In the genomic region with DNA sequence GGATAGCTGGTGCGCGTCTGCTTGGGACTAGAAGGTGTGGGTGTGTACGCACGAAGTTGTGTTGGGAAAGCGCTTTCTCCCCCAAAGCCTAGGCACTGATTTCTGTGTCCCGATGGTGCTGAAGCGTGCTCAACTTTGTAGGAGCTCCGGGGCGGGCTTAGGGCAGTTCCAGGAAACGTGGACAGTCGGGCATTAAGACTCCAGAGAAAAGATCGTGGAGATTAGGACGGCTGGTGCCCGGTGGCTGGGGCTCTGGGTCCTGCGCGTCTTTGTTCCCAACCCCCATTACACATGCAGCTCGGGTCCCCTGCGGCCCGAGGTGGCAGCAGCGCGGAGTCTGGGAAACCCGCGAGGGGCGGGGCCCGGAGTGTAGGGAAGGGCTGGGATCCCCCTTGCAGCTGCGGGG, we compare ENCODE assay signal across 8 mouse cellular contexts. TPM values are rescaled to one million over a fixed set of nuclear protein-coding genes. Genes with fewer than 3 reads are reported as not detected.
DNase-seq lines count a peak whose midpoint lies in the region; ATAC-seq and TF ChIP-seq lines count a peak whose summit lies in the region.
"Had no signal": no experiment of that assay in that cellular context is flagged by ENCODE, and none has a peak within 500 bp of the region (broad histone marks: within the 10 kb centered on the region; RNA-seq: fewer than 3 reads in every experiment).

No protein-coding gene starts in this region.

- WGBS in embryonic facial prominence, embryonic 15.5 days, result under 1% methylated on average over 26 of the region's 26 CpGs
- under 1% methylated on average over 26 of the region's 26 CpGs for WGBS in macrophage (ENCODE audit: missing documents)
- WGBS in stomach, embryonic 14.5 days, result under 1% methylated on average over 26 of the region's 26 CpGs

- 0 out of 2 replicates have a peak overlapping the region, but pooled peaks have one; percentile 94 for H3K27ac ChIP-seq in embryonic facial prominence, embryonic 15.5 days (replicated peaks)
- no peak overlapping the region for H3K27ac ChIP-seq in macrophage
- H3K27ac ChIP-seq in stomach, embryonic 14.5 days (ENCODE audit: low read length), result peak overlapping the region; percentile 95

- H3K4me3 ChIP-seq in G1E (ENCODE audit: low read depth, low read length) (peak overlapping the region; percentile 77; the same call in 1 of the 2 replicates), macrophage (ENCODE audit: inconsistent target) (peak overlapping the region; percentile 21; the same call in 1 of the 2 replicates)
- H3K4me3 ChIP-seq in embryonic facial prominence, embryonic 15.5 days (replicated peaks), result peak overlapping the region; percentile 81
- H3K4me3 ChIP-seq in stomach, embryonic 14.5 days (ENCODE audit: low read depth, low read length), result peak overlapping the region; percentile 89

- TF ChIP-seq CTCF in G1E (IDR thresholded peaks at IDR 0.05; ENCODE audit: low read depth, low read length), result no peak

- H3K9ac ChIP-seq in embryonic facial prominence, embryonic 15.5 days, result peak overlapping the region; percentile 86
- H3K9ac ChIP-seq in stomach, embryonic 14.5 days (replicated peaks; ENCODE audit: low read depth, low read length), result peak overlapping the region; percentile 96

- peak overlapping the region; percentile 88 for H3K4me2 ChIP-seq in embryonic facial prominence, embryonic 15.5 days (replicated peaks)
- H3K4me2 ChIP-seq in stomach, embryonic 14.5 days (replicated peaks; ENCODE audit: low read depth, low read length), result peak overlapping the region; percentile 90

- peaks cover 2% of the 10 kb centered on the region; the same call in 1 of the 2 replicates for H3K9me3 ChIP-seq in G1E (replicated peaks)
- H3K9me3 ChIP-seq in embryonic facial prominence, embryonic 15.5 days (replicated peaks), result no peaks in the 10 kb centered on the region
- H3K9me3 ChIP-seq in stomach, embryonic 14.5 days (ENCODE audit: control insufficient read depth, low read depth, low read length), result no peaks in the 10 kb centered on the region

- peaks cover 32% of the 10 kb centered on the region for H3K4me1 ChIP-seq in G1E (ENCODE audit: insufficient read depth, low read depth, low read length)
- H3K4me1 ChIP-seq in embryonic facial prominence, embryonic 15.5 days, result peaks cover 33% of the 10 kb centered on the region
- peaks cover 10% of the 10 kb centered on the region; the same call in 1 of the 2 replicates for H3K4me1 ChIP-seq in stomach, embryonic 14.5 days (ENCODE audit: control insufficient read depth, insufficient read depth, low read length)

- no peak for DNase-seq in G1E (ENCODE audit: low spot score)
- peak; percentile 59 for DNase-seq in adrenal gland, adult 2 months
- peak; percentile 56 for DNase-seq in heart, postnatal 4 days
- peak; percentile 31 to 37 for DNase-seq in layer of hippocampus, postnatal 36 days

- ATAC-seq in G1E (ENCODE audit: extremely low read depth, insufficient number of reproducible peaks, low FRiP score, poor library complexity, severe bottlenecking), result no peak
- ATAC-seq in embryonic facial prominence, embryonic 15.5 days (ENCODE audit: insufficient number of reproducible peaks, low FRiP score, low TSS enrichment, low read depth), result peak; percentile 42; the same call in 1 of the 2 replicates
- ATAC-seq in stomach, embryonic 14.5 days (ENCODE audit: insufficient number of reproducible peaks, insufficient read depth, low FRiP score, low read depth), result peak; percentile 11; the same call in 1 of the 2 replicates

- no peaks in the 10 kb centered on the region for H3K36me3 ChIP-seq in G1E (replicated peaks)
- no peaks in the 10 kb centered on the region for H3K36me3 ChIP-seq in embryonic facial prominence, embryonic 15.5 days
- no peaks in the 10 kb centered on the region for H3K36me3 ChIP-seq in macrophage (ENCODE audit: inconsistent target)
- no peaks in the 10 kb centered on the region for H3K36me3 ChIP-seq in stomach, embryonic 14.5 days (ENCODE audit: control insufficient read depth, insufficient read depth, low read length)

- H3K79me2 ChIP-seq in macrophage (ENCODE audit: inconsistent target), result no peaks in the 10 kb centered on the region

- H3K27me3 ChIP-seq in G1E (ENCODE audit: insufficient read depth, low read length), result peaks cover 19% of the 10 kb centered on the region
- H3K27me3 ChIP-seq in embryonic facial prominence, embryonic 15.5 days, result no peaks in the 10 kb centered on the region
- H3K27me3 ChIP-seq in stomach, embryonic 14.5 days (ENCODE audit: control insufficient read depth, insufficient read depth, low read length), result no peaks in the 10 kb centered on the region

RNA-seq across cellular contexts. Expression of a gene that starts 1.3 kb away (rescaled TPM):
- total RNA-seq in G1E (2014; fragmentation: Nextera tagmentation), result 3.3 and 3.5 TPM in 2 replicates
- 2.7 and 3.2 TPM in 2 replicates for total RNA-seq in G1E (2017)
- 5.0 and 5.1 TPM in 2 replicates for polyA plus RNA-seq in G1E (2012)
- 1 to 10 TPM; 4.4 to 7.9 TPM for total RNA-seq in adrenal gland, adult 2 months (2021)
- 4.7 and 5.9 TPM in 2 replicates for polyA plus RNA-seq in adrenal gland, adult 2 months (2012; rRNA removed)
- polyA plus RNA-seq in embryonic facial prominence, embryonic 15.5 days (2015; fragmentation: Nextera tagmentation; extraction: Ambion mirVana), result 20.8 and 21.4 TPM in 2 replicates
- 1 to 10 TPM; 6.2 to 6.5 TPM for total RNA-seq in heart, postnatal 4 days (2021)
- total RNA-seq in layer of hippocampus, postnatal 36 days (2021), result 10 to 100 TPM; 13.8 to 14.7 TPM
- total RNA-seq in macrophage (2018; cell fraction: chromatin; rRNA removed), result 10 to 100 TPM in 5 of 26 experiments, 1 to 10 TPM in 20, under 1 TPM in 1; 0.95 to 23.0 (median 5.4) TPM
- 1 to 10 TPM in 12 of 26 experiments, under 1 TPM in 14; 0.19 to 3.9 (median 0.81) TPM for total RNA-seq in macrophage (2018; cell fraction: cytosol; rRNA removed)
- 10 to 100 TPM in 3 of 26 experiments, 1 to 10 TPM in 21, under 1 TPM in 2; 0.43 to 12.3 (median 2.4) TPM for total RNA-seq in macrophage (2018; cell fraction: nucleus; rRNA removed)
- polyA plus RNA-seq in macrophage (2018), result 0.65 to 1.7 TPM (median 0.74 TPM) in 3 replicates
- polyA plus RNA-seq in stomach, embryonic 14.5 days (2014; fragmentation: Nextera tagmentation; extraction: Ambion mirVana), result 24.2 and 29.4 TPM in 2 replicates

RNA-seq across cellular contexts. Expression of a gene that starts 37.9 kb away (rescaled TPM):
- total RNA-seq in G1E (2014; fragmentation: Nextera tagmentation), result not detected in 2 replicates
- total RNA-seq in G1E (2017), result not detected in 2 replicates
- not detected in 2 replicates for polyA plus RNA-seq in G1E (2012)
- total RNA-seq in adrenal gland, adult 2 months (2021), result under 1 TPM in 1 of 2 experiments, not detected in 1; 0.12 TPM
- polyA plus RNA-seq in adrenal gland, adult 2 months (2012; rRNA removed), result not detected in 2 replicates
- 0.08 TPM in 1 of 2 replicates, not detected in the other for polyA plus RNA-seq in embryonic facial prominence, embryonic 15.5 days (2015; fragmentation: Nextera tagmentation; extraction: Ambion mirVana)
- total RNA-seq in heart, postnatal 4 days (2021), result under 1 TPM in 1 of 2 experiments, not detected in 1; 0.27 TPM
- not detected for total RNA-seq in layer of hippocampus, postnatal 36 days (2021)
- total RNA-seq in macrophage (2018; cell fraction: chromatin; rRNA removed), result not detected
- not detected for total RNA-seq in macrophage (2018; cell fraction: cytosol; rRNA removed)
- total RNA-seq in macrophage (2018; cell fraction: nucleus; rRNA removed), result not detected
- not detected in 3 replicates for polyA plus RNA-seq in macrophage (2018)
- polyA plus RNA-seq in stomach, embryonic 14.5 days (2014; fragmentation: Nextera tagmentation; extraction: Ambion mirVana), result not detected in 2 replicates
- polyA plus RNA-seq: frontal cortex, adult 2 months had no signal

RNA-seq across cellular contexts. Expression of a gene that starts 41.5 kb away (rescaled TPM):
- total RNA-seq in G1E (2014; fragmentation: Nextera tagmentation), result 13.0 and 15.0 TPM in 2 replicates
- 4.9 and 5.9 TPM in 2 replicates for total RNA-seq in G1E (2017)
- polyA plus RNA-seq in G1E (2012), result 1.7 and 2.8 TPM in 2 replicates
- 1 to 10 TPM; 3.7 to 4.4 TPM for total RNA-seq in adrenal gland, adult 2 months (2021)
- polyA plus RNA-seq in adrenal gland, adult 2 months (2012; rRNA removed), result 1.5 and 1.6 TPM in 2 replicates
- 25.6 TPM in 2 replicates for polyA plus RNA-seq in embryonic facial prominence, embryonic 15.5 days (2015; fragmentation: Nextera tagmentation; extraction: Ambion mirVana)
- total RNA-seq in heart, postnatal 4 days (2021), result 1 to 10 TPM; 4.2 to 4.5 TPM
- total RNA-seq in layer of hippocampus, postnatal 36 days (2021), result 10 to 100 TPM; 20.0 to 21.1 TPM
- 10 to 100 TPM in 6 of 26 experiments, 1 to 10 TPM in 15, under 1 TPM in 5; 0.37 to 14.1 (median 4.4) TPM for total RNA-seq in macrophage (2018; cell fraction: chromatin; rRNA removed)
- total RNA-seq in macrophage (2018; cell fraction: cytosol; rRNA removed), result 1 to 10 TPM in 24 of 26 experiments, under 1 TPM in 2; 0.76 to 8.5 (median 4.1) TPM
- total RNA-seq in macrophage (2018; cell fraction: nucleus; rRNA removed), result 10 to 100 TPM in 1 of 26 experiments, 1 to 10 TPM in 23, under 1 TPM in 2; 0.92 to 13.5 (median 3.9) TPM
- 2.6 to 6.0 TPM (median 4.0 TPM) in 3 replicates for polyA plus RNA-seq in macrophage (2018)
- 29.0 and 31.1 TPM in 2 replicates for polyA plus RNA-seq in stomach, embryonic 14.5 days (2014; fragmentation: Nextera tagmentation; extraction: Ambion mirVana)

RNA-seq across cellular contexts. Expression of a gene that starts 46.1 kb away (rescaled TPM):
- 20.0 and 23.7 TPM in 2 replicates for total RNA-seq in G1E (2014; fragmentation: Nextera tagmentation)
- 9.9 and 10.3 TPM in 2 replicates for total RNA-seq in G1E (2017)
- 7.7 and 8.1 TPM in 2 replicates for polyA plus RNA-seq in G1E (2012)
- total RNA-seq in adrenal gland, adult 2 months (2021), result 1 to 10 TPM; 1.5 to 1.8 TPM
- polyA plus RNA-seq in adrenal gland, adult 2 months (2012; rRNA removed), result 1.1 and 1.2 TPM in 2 replicates
- polyA plus RNA-seq in embryonic facial prominence, embryonic 15.5 days (2015; fragmentation: Nextera tagmentation; extraction: Ambion mirVana), result 5.5 and 7.7 TPM in 2 replicates
- total RNA-seq in heart, postnatal 4 days (2021), result 1 to 10 TPM in 1 of 2 experiments, under 1 TPM in 1; 0.52 to 1.0 TPM
- 1 to 10 TPM; 4.2 to 5.0 TPM for total RNA-seq in layer of hippocampus, postnatal 36 days (2021)
- 10 to 100 TPM in 6 of 26 experiments, 1 to 10 TPM in 20; 1.8 to 18.2 (median 7.4) TPM for total RNA-seq in macrophage (2018; cell fraction: chromatin; rRNA removed)
- total RNA-seq in macrophage (2018; cell fraction: cytosol; rRNA removed), result 1 to 10 TPM; 1.3 to 4.4 (median 2.4) TPM
- 10 to 100 TPM in 1 of 26 experiments, 1 to 10 TPM in 25; 1.1 to 14.8 (median 4.4) TPM for total RNA-seq in macrophage (2018; cell fraction: nucleus; rRNA removed)
- polyA plus RNA-seq in macrophage (2018), result 3.0 to 5.5 TPM (median 3.1 TPM) in 3 replicates
- polyA plus RNA-seq in stomach, embryonic 14.5 days (2014; fragmentation: Nextera tagmentation; extraction: Ambion mirVana), result 5.0 and 5.2 TPM in 2 replicates

Comparison
In these comparisons a context has a peak if more than half of its experiments do, and no peak if none do; other contexts are left out.
1. H3K4me3 ChIP-seq: peak in every context shown above with its lines; median percentile 89 in stomach, embryonic 14.5 days; 81 in embryonic facial prominence, embryonic 15.5 days; 77 in G1E; 21 in macrophage.